21 mouse cellular contexts compared by ENCODE assay signal in the genomic region with DNA sequence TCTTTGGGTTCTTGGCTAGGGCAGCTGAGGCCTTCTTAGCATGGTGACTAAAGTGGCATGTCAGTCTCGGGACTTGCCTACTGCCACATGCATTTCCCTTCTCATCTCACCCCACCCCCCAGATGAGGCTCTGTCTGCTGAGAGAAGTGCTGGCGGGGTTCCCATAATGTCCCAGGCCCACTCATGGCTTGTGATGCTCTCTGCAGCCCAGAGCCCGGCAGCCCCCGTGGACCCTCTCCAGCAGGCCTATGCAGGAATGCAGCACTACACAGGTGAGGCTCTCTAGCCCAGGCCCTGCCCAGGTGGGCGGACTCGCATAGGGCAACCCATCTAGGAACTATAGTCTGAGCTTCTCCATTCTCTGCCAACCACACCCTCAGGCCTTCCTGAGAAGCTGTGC. TPM values are rescaled to one million over a fixed set of nuclear protein-coding genes. Genes with fewer than 3 reads are reported as not detected.
DNase-seq lines count a peak whose midpoint lies in the region; ATAC-seq and TF ChIP-seq lines count a peak whose summit lies in the region.
"Had no signal": no experiment of that assay in that cellular context is flagged by ENCODE, and none has a peak within 500 bp of the region (broad histone marks: within the 10 kb centered on the region; RNA-seq: fewer than 3 reads in every experiment).

No protein-coding gene starts in this region.

- peak overlapping the region; percentile 95 for H3K27ac ChIP-seq in layer of hippocampus, adult 2 months
- peak overlapping the region; percentile 25; the same call in 1 of the 2 replicates for H3K27ac ChIP-seq in midbrain, embryonic 16.5 days (ENCODE audit: low read length)
- H3K27ac ChIP-seq: embryonic facial prominence, embryonic 15.5 days; stomach, embryonic 15.5 days had no signal

- no peak overlapping the region for H3K4me3 ChIP-seq in layer of hippocampus, adult 2 months
- no peak overlapping the region for H3K4me3 ChIP-seq in midbrain, embryonic 16.5 days (ENCODE audit: low read depth, low read length)
- H3K4me3 ChIP-seq: embryonic facial prominence, embryonic 15.5 days; stomach, embryonic 15.5 days had no signal

- H3K4me1 ChIP-seq in midbrain, embryonic 16.5 days (ENCODE audit: control insufficient read depth, insufficient read depth, low read length), result peaks cover 41% of the 10 kb centered on the region

- no peak overlapping the region for H3K4me2 ChIP-seq in midbrain, embryonic 16.5 days (ENCODE audit: low read length)
- H3K4me2 ChIP-seq: embryonic facial prominence, embryonic 15.5 days; liver, embryonic 11.5 days; stomach, embryonic 15.5 days had no signal

- H3K36me3 ChIP-seq in midbrain, embryonic 16.5 days (ENCODE audit: control insufficient read depth, insufficient read depth, low read length), result peaks cover 29% of the 10 kb centered on the region
- H3K36me3 ChIP-seq: stomach, embryonic 15.5 days had no signal

- no peaks in the 10 kb centered on the region for H3K9me3 ChIP-seq in midbrain, embryonic 16.5 days (replicated peaks; ENCODE audit: control insufficient read depth, low read length, poor library complexity, severe bottlenecking)
- H3K9me3 ChIP-seq: embryonic facial prominence, embryonic 15.5 days; stomach, embryonic 15.5 days had no signal

- ATAC-seq in midbrain, embryonic 16.5 days, result no peak
- ATAC-seq: inflammation-experienced regulatory T-cells, adult 6 months had no signal

- no peak for TF ChIP-seq CTCF in layer of hippocampus, adult 2 months (conservative IDR thresholded peaks at IDR 0.05)

- no peaks in the 10 kb centered on the region for H3K27me3 ChIP-seq in midbrain, embryonic 16.5 days (ENCODE audit: control insufficient read depth, insufficient read depth, low read depth, low read length)
- H3K27me3 ChIP-seq: embryonic facial prominence, embryonic 15.5 days; stomach, embryonic 15.5 days had no signal

- H3K9ac ChIP-seq in midbrain, embryonic 16.5 days (ENCODE audit: low read depth, low read length), result no peak overlapping the region
- H3K9ac ChIP-seq: embryonic facial prominence, embryonic 15.5 days; stomach, embryonic 15.5 days had no signal

- DNase-seq in cerebellum, postnatal 10 days, result peak; percentile 42 to 47
- DNase-seq in cerebellum, postnatal 25 days, result no peak
- no peak for DNase-seq in layer of hippocampus, adult 2 months (ENCODE audit: low spot score in 2 of 2)
- no peak for DNase-seq in layer of hippocampus, adult 8-10 months (ENCODE audit: low spot score in 2 of 2)
- DNase-seq in right cerebral cortex, postnatal 14 days, result peak; percentile 52
- DNase-seq in right cerebral cortex, postnatal 25 days, result no peak
- DNase-seq in T-cell, adult 2 months (ENCODE audit: low spot score), result no peak
- DNase-seq: adrenal gland, adult 8-10 months; B cell, adult 2 months; cerebellum, postnatal 36 days; thymus, postnatal 36 days had no signal

- 77% methylated on average over 6 of the region's 6 CpGs for WGBS in midbrain, embryonic 16.5 days

RNA-seq across cellular contexts. Expression of a gene that starts 7.4 kb away (rescaled TPM):
- 1 to 10 TPM; 5.8 to 7.2 TPM for total RNA-seq in layer of hippocampus, adult 2 months (2021)
- total RNA-seq in layer of hippocampus, adult 8-10 months (2022), result 1 to 10 TPM; 4.9 to 6.9 (median 6.0) TPM
- 26.7 and 27.7 TPM in 2 replicates for polyA plus RNA-seq in midbrain, embryonic 16.5 days (2015; fragmentation: Nextera tagmentation; extraction: Ambion mirVana)
- total RNA-seq: ES-E14; neutrophil, adult 5-6 weeks had no signal
- polyA plus RNA-seq: inflammation-experienced regulatory T-cells, adult 6 months had no signal

RNA-seq across cellular contexts. Expression of a gene that starts 9.5 kb away (rescaled TPM):
- 100 to 1,000 TPM; 184 to 202 TPM for total RNA-seq in layer of hippocampus, adult 2 months (2021)
- 100 to 1,000 TPM; 153 to 187 (median 176) TPM for total RNA-seq in layer of hippocampus, adult 8-10 months (2022)
- 261 and 296 TPM in 2 replicates for polyA plus RNA-seq in midbrain, embryonic 16.5 days (2015; fragmentation: Nextera tagmentation; extraction: Ambion mirVana)

RNA-seq across cellular contexts. Expression of a gene that starts 43.9 kb away (rescaled TPM):
- not detected for total RNA-seq in layer of hippocampus, adult 2 months (2021)
- total RNA-seq in layer of hippocampus, adult 8-10 months (2022), result under 1 TPM in 1 of 4 experiments, not detected in 3; 0.52 TPM
- 1.5 TPM in 2 replicates for polyA plus RNA-seq in midbrain, embryonic 16.5 days (2015; fragmentation: Nextera tagmentation; extraction: Ambion mirVana)
- total RNA-seq: adrenal gland, adult 8-10 months; gastrocnemius, postnatal 4 days; left cerebral cortex, postnatal 36 days; neutrophil, adult 5-6 weeks had no signal
- polyA plus RNA-seq: small intestine, adult 2 months had no signal

RNA-seq across cellular contexts. Expression of a gene that starts 44.5 kb away (rescaled TPM):
- total RNA-seq in layer of hippocampus, adult 2 months (2021), result 10 to 100 TPM; 41.3 to 44.4 TPM
- total RNA-seq in layer of hippocampus, adult 8-10 months (2022), result 10 to 100 TPM; 34.8 to 42.3 (median 40.2) TPM
- polyA plus RNA-seq in midbrain, embryonic 16.5 days (2015; fragmentation: Nextera tagmentation; extraction: Ambion mirVana), result 55.1 and 56.5 TPM in 2 replicates

Comparison
In these comparisons a context has a peak if more than half of its experiments do, and no peak if none do; other contexts are left out.
1. DNase-seq: peak in cerebellum, postnatal 10 days (2 of 2) and right cerebral cortex, postnatal 14 days (single experiment); none in cerebellum, postnatal 25 days (0 of 2), layer of hippocampus, adult 2 months (0 of 2), layer of hippocampus, adult 8-10 months (0 of 2), right cerebral cortex, postnatal 25 days (single experiment) and T-cell, adult 2 months (single experiment).